Comparison of ENCODE assay signal across 19 mouse cellular contexts in the genomic region with DNA sequence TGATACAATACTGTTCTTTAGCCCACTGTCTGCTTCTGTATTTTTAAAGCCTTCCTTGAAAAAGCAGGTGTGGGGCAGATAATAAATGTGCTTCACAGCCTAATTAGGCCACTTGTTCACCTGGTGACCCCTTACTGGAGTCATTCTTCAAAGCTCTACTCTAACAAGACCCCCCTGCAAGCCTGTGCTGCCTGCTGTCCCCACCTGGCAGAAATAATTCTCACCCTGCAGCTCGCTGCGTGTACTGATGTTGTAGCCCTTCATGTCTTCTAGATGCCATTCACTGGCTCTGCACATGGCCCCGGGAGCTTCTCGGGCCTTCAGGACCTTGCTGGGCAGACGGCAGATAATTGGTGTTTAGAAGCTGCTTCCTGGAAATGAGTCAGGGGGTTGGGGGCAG.
"Had no signal": no experiment of that assay in that cellular context is flagged by ENCODE, and none has a peak within 500 bp of the region (broad histone marks: within the 10 kb centered on the region; RNA-seq: fewer than 3 reads in every experiment).

No protein-coding gene starts in this region.

- H3K36me3 ChIP-seq: kidney, embryonic 15.5 days; liver, embryonic 13.5 days; midbrain, embryonic 12.5 days; neural tube, embryonic 13.5 days; stomach, embryonic 15.5 days had no signal

- H3K4me2 ChIP-seq: liver, embryonic 13.5 days; midbrain, embryonic 12.5 days; neural tube, embryonic 13.5 days; stomach, embryonic 15.5 days had no signal

- H3K9me3 ChIP-seq: kidney, embryonic 15.5 days; liver, embryonic 13.5 days; midbrain, embryonic 12.5 days; neural tube, embryonic 13.5 days; stomach, embryonic 15.5 days had no signal

- H3K4me1 ChIP-seq: liver, embryonic 13.5 days; stomach, embryonic 15.5 days had no signal

- H3K9ac ChIP-seq: kidney, embryonic 15.5 days; liver, embryonic 13.5 days; midbrain, embryonic 12.5 days; neural tube, embryonic 13.5 days; stomach, embryonic 15.5 days had no signal

- DNase-seq: kidney, adult 8-10 months; kidney, postnatal 10 days; kidney, postnatal 4 days; left cerebral cortex, postnatal 4 days; liver, embryonic 13.5 days; lung, adult 2 months; lung, postnatal 14 days; lung, postnatal 4 days; retina, postnatal 1 day; right cerebral cortex, postnatal 25 days; spleen, adult 18-20 months; thymus, adult 18-20 months; thymus, postnatal 36 days had no signal

- H3K27ac ChIP-seq: kidney, embryonic 15.5 days; liver, embryonic 13.5 days; midbrain, embryonic 12.5 days; neural tube, embryonic 13.5 days; stomach, embryonic 15.5 days had no signal

- ATAC-seq: midbrain, embryonic 16.5 days had no signal

- H3K4me3 ChIP-seq: kidney, embryonic 15.5 days; liver, embryonic 13.5 days; midbrain, embryonic 12.5 days; myocyte; neural tube, embryonic 13.5 days; stomach, embryonic 15.5 days had no signal

- H3K27me3 ChIP-seq: kidney, embryonic 15.5 days; liver, embryonic 13.5 days; midbrain, embryonic 12.5 days; neural tube, embryonic 13.5 days; stomach, embryonic 15.5 days had no signal
